Mouse (Mus musculus) layer of hippocampus, postnatal 36 days (tissue): Measurements from ENCODE around the gene Golph3l. TPM values are rescaled to one million over a fixed set of nuclear protein-coding genes. Genes with fewer than 3 reads are reported as not detected.
"Not testable (repeated sequence)": the region's sequence is repeated elsewhere in the genome, so short reads cannot be mapped to it uniquely, and the experiment has no call there.

Experiments
- DNase-seq, 2 experiments: peaks; one replicate each; pipeline ENCODE4 v3.0.0; 2022
- total RNA-seq, 2 experiments: library from RNA; stranded (reverse); gene quantifications; 2 replicates each; pipeline ENCODE4 v1.2.3; 2021

The Golph3l gene
- 10 to 100 TPM; 26.3 to 26.4 TPM for total RNA-seq

GRCm38 (mm10) chr3:95588604-95589086 is at the start of gene Golph3l:
Golph3l (plus strand) TSS chr3:95588934.
- peak; percentile 94 for DNase-seq

- no peak for DNase-seq
Measured at GRCm38 (mm10) chr3:95538936-95539335, 49.8 kb upstream of the Golph3l start.

GRCm38 (mm10) chr3:95539837-95540236 is 48.9 kb upstream of the Golph3l start:
- no peak for DNase-seq

GRCm38 (mm10) chr3:95541186-95541585 is 47.5 kb upstream of the Golph3l start:
- DNase-seq: not testable (repeated sequence)

GRCm38 (mm10) chr3:95542171-95542570 is 46.6 kb upstream of the Golph3l start:
- DNase-seq: no peak

GRCm38 (mm10) chr3:95542981-95543380 is 45.8 kb upstream of the Golph3l start:
- DNase-seq: no peak

GRCm38 (mm10) chr3:95550176-95550575 is 38.6 kb upstream of the Golph3l start:
- no peak for DNase-seq

- DNase-seq: no peak
Measured at GRCm38 (mm10) chr3:95553986-95554385, 34.7 kb upstream of the Golph3l start.

GRCm38 (mm10) chr3:95559437-95559836 is 29.3 kb upstream of the Golph3l start, which contains the start of gene Hormad1:
Hormad1 (plus strand) TSS chr3:95559677.
- no peak for DNase-seq

GRCm38 (mm10) chr3:95560738-95561137 is 28.0 kb upstream of the Golph3l start:
- no peak for DNase-seq

- no peak for DNase-seq
Measured at GRCm38 (mm10) chr3:95561826-95562225, 26.9 kb upstream of the Golph3l start.

GRCm38 (mm10) chr3:95569585-95569984 is 19.1 kb upstream of the Golph3l start:
- DNase-seq: no peak

- DNase-seq: no peak
Measured at GRCm38 (mm10) chr3:95587754-95588603, 755 bp upstream of the Golph3l start.

GRCm38 (mm10) chr3:95598734-95599133 is 10.0 kb downstream of the Golph3l start:
- no peak for DNase-seq

GRCm38 (mm10) chr3:95601287-95601686 is 12.6 kb downstream of the Golph3l start:
- DNase-seq: no peak

GRCm38 (mm10) chr3:95606096-95606495 is 17.4 kb downstream of the Golph3l start:
- DNase-seq: no peak

GRCm38 (mm10) chr3:95609195-95609594 is 20.5 kb downstream of the Golph3l start:
- no peak for DNase-seq

- DNase-seq: no peak
Measured at GRCm38 (mm10) chr3:95613996-95614395, 25.3 kb downstream of the Golph3l start.

GRCm38 (mm10) chr3:95618511-95618910 is 29.8 kb downstream of the Golph3l start:
- DNase-seq: no peak

- DNase-seq: no peak
Measured at GRCm38 (mm10) chr3:95621241-95621640, 32.5 kb downstream of the Golph3l start.

GRCm38 (mm10) chr3:95622421-95622820 is 33.7 kb downstream of the Golph3l start:
- DNase-seq: not testable (repeated sequence)

GRCm38 (mm10) chr3:95623551-95623950 is 34.8 kb downstream of the Golph3l start:
- no peak for DNase-seq

- DNase-seq: not testable (repeated sequence)
Measured at GRCm38 (mm10) chr3:95623991-95624515, 35.3 kb downstream of the Golph3l start.
